Mouse (Mus musculus): ENCODE results near the gene Elovl2. TPM values are rescaled to one million over a fixed set of nuclear protein-coding genes. Genes with fewer than 3 reads are reported as not detected.

Elovl2 gene
- polyA plus RNA-seq, 1 experiment from 2014 or later: 314 TPM

DNA sequence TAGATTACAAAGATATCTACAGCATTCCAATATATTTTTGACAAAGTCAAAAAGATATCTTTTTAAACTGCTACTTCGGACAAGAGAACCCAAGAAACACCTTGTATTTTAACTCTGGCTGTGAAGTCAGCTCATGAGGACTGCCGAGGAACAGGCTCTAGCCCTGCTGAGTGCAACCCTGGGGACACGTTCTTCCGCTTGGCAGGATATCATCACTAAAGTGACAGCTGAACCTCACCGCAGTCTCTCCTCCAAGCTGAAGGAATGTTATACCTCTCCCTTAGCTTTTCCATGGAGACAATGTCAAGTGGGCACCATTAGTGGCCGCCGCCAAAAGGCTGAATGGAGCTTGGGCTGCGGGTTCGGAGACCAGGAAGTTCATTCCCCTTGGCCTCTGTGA lies 16.5 kb downstream of the Elovl2 start:
- Histone ChIP-seq H3K27me3 (ENCODE audit: insufficient read depth, low read length) (no peaks in the 10 kb centered on the region), H3K4me1 (ENCODE audit: insufficient read depth) (peaks cover 24% of the 10 kb centered on the region; the same call in 1 of the 2 replicates), H3K27ac (ENCODE audit: low read depth) (no peak overlapping the region), H3K36me3 (replicated peaks; ENCODE audit: insufficient read depth, low read length) (no peaks in the 10 kb centered on the region), H3K4me2 (ENCODE audit: low read depth, low read length) (no peak overlapping the region), H3K9ac (replicated peaks) (no peak overlapping the region), H3K4me3 (ENCODE audit: low read depth, low read length) (no peak overlapping the region), H3K9me3 (ENCODE audit: low read length) (no peaks in the 10 kb centered on the region)
- 78% methylated on average over 9 of the region's 9 CpGs for WGBS (ENCODE audit: insufficient replicate concordance)
- DNase-seq (no peak), ATAC-seq (no peak)
- TF ChIP-seq CTCF (IDR thresholded peaks at IDR 0.05; ENCODE audit: low read depth) (no peak), EP300 (IDR thresholded peaks at IDR 0.05; ENCODE audit: low read depth) (no peak)

DNA sequence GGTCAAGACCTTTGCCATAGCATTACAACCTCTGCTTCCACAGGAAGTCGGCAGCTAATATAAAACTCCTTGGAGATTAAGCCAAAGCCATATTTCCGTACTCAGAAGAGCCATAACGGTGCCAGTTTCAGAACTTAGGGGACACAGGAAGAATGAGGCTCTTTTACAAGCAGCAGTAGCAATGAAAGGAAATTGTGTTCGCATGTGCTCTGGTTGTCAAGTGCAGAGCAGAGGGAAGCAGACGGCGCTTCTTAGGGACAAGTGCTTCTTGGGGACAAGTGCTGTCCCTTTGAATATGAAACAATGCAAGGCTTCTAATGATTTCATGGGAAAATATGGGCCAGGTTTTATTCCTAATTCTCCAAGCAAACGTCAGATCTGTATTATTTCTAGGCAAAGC lies 16.9 kb downstream of the Elovl2 start:
- Histone ChIP-seq H3K4me3 (ENCODE audit: low read depth, low read length) (no peak overlapping the region), H3K36me3 (replicated peaks; ENCODE audit: insufficient read depth, low read length) (no peaks in the 10 kb centered on the region), H3K9me3 (ENCODE audit: low read length) (no peaks in the 10 kb centered on the region), H3K4me1 (ENCODE audit: insufficient read depth) (peaks cover 24% of the 10 kb centered on the region; the same call in 1 of the 2 replicates), H3K27me3 (ENCODE audit: insufficient read depth, low read length) (no peaks in the 10 kb centered on the region), H3K9ac (replicated peaks) (no peak overlapping the region), H3K27ac (ENCODE audit: low read depth) (no peak overlapping the region), H3K4me2 (ENCODE audit: low read depth, low read length) (no peak overlapping the region)
- no peak for ATAC-seq
- TF ChIP-seq EP300 (IDR thresholded peaks at IDR 0.05; ENCODE audit: low read depth): no peak
- no peak for TF ChIP-seq CTCF (IDR thresholded peaks at IDR 0.05; ENCODE audit: low read depth)
- WGBS (ENCODE audit: insufficient replicate concordance): 51% methylated on average over 7 of the region's 7 CpGs
- no peak for DNase-seq

DNA sequence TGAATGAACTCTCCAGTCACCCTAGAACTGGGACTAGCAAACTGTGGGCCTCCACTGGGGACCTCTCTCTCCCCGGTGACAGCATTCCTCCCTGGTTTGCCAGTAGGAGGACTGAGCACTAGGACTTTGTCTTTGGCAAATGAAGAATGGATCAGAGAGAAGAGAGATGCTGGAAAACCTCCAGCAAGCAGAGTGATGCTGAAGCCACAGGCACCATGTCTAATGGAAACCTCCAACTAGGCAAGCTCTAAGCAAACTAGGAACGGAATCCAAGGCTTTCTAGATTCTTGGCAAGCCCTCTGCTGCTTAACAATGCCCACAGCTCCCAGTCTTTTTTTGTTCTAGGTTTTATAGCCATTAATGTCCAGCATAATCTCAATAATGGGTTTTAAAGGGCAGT lies 19.3 kb downstream of the Elovl2 start:
- WGBS (ENCODE audit: insufficient replicate concordance): 78% methylated on average over 2 of the region's 2 CpGs
- DNase-seq (no peak), ATAC-seq (no peak)
- H3K36me3 ChIP-seq (replicated peaks; ENCODE audit: insufficient read depth, low read length): peaks cover 6% of the 10 kb centered on the region; the same call in 1 of the 2 replicates
- H3K4me1 ChIP-seq (ENCODE audit: insufficient read depth): peaks cover 36% of the 10 kb centered on the region; the same call in 1 of the 2 replicates
- no peak overlapping the region for H3K4me3 ChIP-seq (ENCODE audit: low read depth, low read length)
- H3K9ac ChIP-seq (replicated peaks): no peak overlapping the region
- H3K27ac ChIP-seq (ENCODE audit: low read depth): no peak overlapping the region
- no peaks in the 10 kb centered on the region for H3K27me3 ChIP-seq (ENCODE audit: insufficient read depth, low read length)
- H3K9me3 ChIP-seq (ENCODE audit: low read length): no peaks in the 10 kb centered on the region
- no peak for TF ChIP-seq CTCF (IDR thresholded peaks at IDR 0.05; ENCODE audit: low read depth)
- no peak overlapping the region for H3K4me2 ChIP-seq (ENCODE audit: low read depth, low read length)

DNA sequence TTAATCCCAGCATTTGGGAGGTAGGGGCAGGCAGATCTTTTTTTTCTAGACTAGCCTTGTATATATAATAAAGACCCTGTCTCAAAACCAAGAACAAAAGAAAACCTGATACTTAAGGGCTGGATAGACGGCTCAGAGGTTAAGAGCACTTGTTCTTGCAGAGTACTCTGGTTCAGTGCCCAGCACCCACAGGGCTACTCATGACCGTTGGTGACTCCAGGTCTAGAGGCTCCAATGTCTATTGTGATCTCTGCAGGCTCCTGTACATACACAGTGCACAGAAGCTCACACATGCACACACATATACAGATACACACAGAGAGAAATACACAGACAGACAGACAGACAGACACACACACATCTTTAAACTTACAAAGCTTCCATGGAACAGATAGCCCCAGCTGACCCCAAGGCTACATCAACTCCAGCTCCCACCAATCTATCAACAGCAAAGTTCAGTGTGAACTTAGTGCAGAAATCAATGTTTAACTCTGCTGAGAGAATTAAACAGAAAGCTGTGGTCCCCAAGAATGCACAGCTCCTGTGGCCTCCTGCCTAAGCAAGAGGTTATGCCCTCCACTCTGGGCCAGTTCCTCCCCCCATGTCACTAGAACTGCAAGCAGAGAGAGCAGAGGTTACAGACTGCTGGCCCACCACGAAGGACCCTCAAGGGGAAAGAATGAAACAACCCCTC lies 24.4 kb downstream of the Elovl2 start:
- TF ChIP-seq EP300 (IDR thresholded peaks at IDR 0.05; ENCODE audit: low read depth) (peak; percentile 33; the same call in 1 of the 2 replicates), CTCF (IDR thresholded peaks at IDR 0.05; ENCODE audit: low read depth) (no peak)
- Histone ChIP-seq H3K4me1 (ENCODE audit: insufficient read depth) (peaks cover 18% of the 10 kb centered on the region; the same call in 1 of the 2 replicates), H3K36me3 (replicated peaks; ENCODE audit: insufficient read depth, low read length) (peaks cover 14% of the 10 kb centered on the region), H3K27me3 (ENCODE audit: insufficient read depth, low read length) (no peaks in the 10 kb centered on the region), H3K9me3 (ENCODE audit: low read length) (no peaks in the 10 kb centered on the region), H3K9ac (replicated peaks) (no peak overlapping the region), H3K27ac (ENCODE audit: low read depth) (peak overlapping the region; percentile 55), H3K4me3 (ENCODE audit: low read depth, low read length) (no peak overlapping the region), H3K4me2 (ENCODE audit: low read depth, low read length) (no peak overlapping the region)
- DNase-seq (no peak), ATAC-seq (peak; percentile 83)
- WGBS (ENCODE audit: insufficient replicate concordance): 40% methylated on average over 3 of the region's 3 CpGs

DNA sequence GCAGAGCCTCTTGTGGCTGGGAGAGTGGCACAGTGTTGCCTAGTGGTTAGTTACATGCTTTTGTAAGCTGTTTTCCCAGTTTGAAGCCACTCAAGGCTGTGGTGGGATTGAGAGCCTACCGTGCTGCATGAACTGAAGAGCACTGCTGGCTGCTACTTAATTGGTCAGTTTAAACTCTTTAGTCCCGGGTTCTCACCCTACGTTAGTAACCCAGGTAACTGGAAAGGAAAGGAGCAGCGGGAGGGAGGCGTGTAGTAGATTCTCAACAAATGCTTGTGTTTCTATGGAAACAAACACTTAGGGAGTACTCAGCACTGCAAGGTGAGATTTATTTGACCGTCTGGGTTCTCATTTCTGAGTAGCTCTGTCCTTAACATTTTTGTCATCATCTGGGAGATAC lies 32.3 kb downstream of the Elovl2 start:
- ATAC-seq: no peak
- TF ChIP-seq EP300 (IDR thresholded peaks at IDR 0.05; ENCODE audit: low read depth) (no peak), CTCF (IDR thresholded peaks at IDR 0.05; ENCODE audit: low read depth) (no peak)
- Histone ChIP-seq H3K4me2 (ENCODE audit: low read depth, low read length) (no peak overlapping the region), H3K27ac (ENCODE audit: low read depth) (no peak overlapping the region), H3K9ac (replicated peaks) (no peak overlapping the region), H3K36me3 (replicated peaks; ENCODE audit: insufficient read depth, low read length) (peaks cover 17% of the 10 kb centered on the region), H3K9me3 (ENCODE audit: low read length) (no peaks in the 10 kb centered on the region), H3K4me1 (ENCODE audit: insufficient read depth) (no peaks in the 10 kb centered on the region), H3K27me3 (ENCODE audit: insufficient read depth, low read length) (no peaks in the 10 kb centered on the region), H3K4me3 (ENCODE audit: low read depth, low read length) (no peak overlapping the region)
- no peak for DNase-seq
- 86% methylated on average over 6 of the region's 6 CpGs for WGBS (ENCODE audit: insufficient replicate concordance)

DNA sequence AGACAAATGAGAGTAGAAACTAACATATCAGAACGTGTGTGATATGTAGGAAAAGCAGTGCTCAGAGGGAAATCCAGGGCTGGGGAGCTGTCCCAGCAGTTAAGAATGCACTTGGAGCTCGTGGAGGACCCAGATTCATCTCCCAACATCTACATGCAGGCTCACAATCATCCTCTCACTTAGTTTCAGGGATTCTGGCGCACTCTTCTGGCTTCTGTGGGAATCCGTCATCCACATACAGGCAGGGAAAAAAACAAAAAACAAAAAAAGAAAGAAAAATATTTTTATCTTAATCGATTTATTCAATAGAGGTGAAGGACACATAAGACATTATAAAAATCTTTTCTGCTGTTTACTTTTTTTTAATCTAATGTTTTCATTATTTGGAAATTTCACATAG lies 61.8 kb downstream of the Elovl2 start:
- WGBS (ENCODE audit: insufficient replicate concordance): 61% methylated on average over 5 of the region's 5 CpGs
- no peak overlapping the region for H3K9ac ChIP-seq (replicated peaks)
- ATAC-seq: no peak
- no peaks in the 10 kb centered on the region for H3K4me1 ChIP-seq (ENCODE audit: insufficient read depth)
- peak; percentile 15; the same call in 1 of the 2 replicates for TF ChIP-seq CTCF (IDR thresholded peaks at IDR 0.05; ENCODE audit: low read depth)
- no peak for TF ChIP-seq EP300 (IDR thresholded peaks at IDR 0.05; ENCODE audit: low read depth)
- no peak overlapping the region for H3K27ac ChIP-seq (ENCODE audit: low read depth)
- H3K4me2 ChIP-seq (ENCODE audit: low read depth, low read length): no peak overlapping the region
- H3K4me3 ChIP-seq (ENCODE audit: low read depth, low read length): no peak overlapping the region
- no peak for DNase-seq
- no peaks in the 10 kb centered on the region for H3K36me3 ChIP-seq (replicated peaks; ENCODE audit: insufficient read depth, low read length)
- H3K9me3 ChIP-seq (ENCODE audit: low read length): no peaks in the 10 kb centered on the region
- no peaks in the 10 kb centered on the region for H3K27me3 ChIP-seq (ENCODE audit: insufficient read depth, low read length)
